Mouse (Mus musculus): ENCODE measurements around the gene Zfp61.
"Not testable (repeated sequence)": the region's sequence is repeated elsewhere in the genome, so short reads cannot be mapped to it uniquely, and the experiment has no call there.

Zfp61 gene

GRCm38 (mm10) chr7:24296386-24296785 lies 4.6 kb downstream of the Zfp61 start:
- DNase-seq: no peak

GRCm38 (mm10) chr7:24295376-24295775 lies 5.7 kb downstream of the Zfp61 start:
- DNase-seq: no peak

- DNase-seq: no peak
Measured at GRCm38 (mm10) chr7:24294763-24295162, 6.3 kb downstream of the Zfp61 start.

- DNase-seq: no peak
Measured at GRCm38 (mm10) chr7:24293061-24293851, 7.8 kb downstream of the Zfp61 start.

DNA sequence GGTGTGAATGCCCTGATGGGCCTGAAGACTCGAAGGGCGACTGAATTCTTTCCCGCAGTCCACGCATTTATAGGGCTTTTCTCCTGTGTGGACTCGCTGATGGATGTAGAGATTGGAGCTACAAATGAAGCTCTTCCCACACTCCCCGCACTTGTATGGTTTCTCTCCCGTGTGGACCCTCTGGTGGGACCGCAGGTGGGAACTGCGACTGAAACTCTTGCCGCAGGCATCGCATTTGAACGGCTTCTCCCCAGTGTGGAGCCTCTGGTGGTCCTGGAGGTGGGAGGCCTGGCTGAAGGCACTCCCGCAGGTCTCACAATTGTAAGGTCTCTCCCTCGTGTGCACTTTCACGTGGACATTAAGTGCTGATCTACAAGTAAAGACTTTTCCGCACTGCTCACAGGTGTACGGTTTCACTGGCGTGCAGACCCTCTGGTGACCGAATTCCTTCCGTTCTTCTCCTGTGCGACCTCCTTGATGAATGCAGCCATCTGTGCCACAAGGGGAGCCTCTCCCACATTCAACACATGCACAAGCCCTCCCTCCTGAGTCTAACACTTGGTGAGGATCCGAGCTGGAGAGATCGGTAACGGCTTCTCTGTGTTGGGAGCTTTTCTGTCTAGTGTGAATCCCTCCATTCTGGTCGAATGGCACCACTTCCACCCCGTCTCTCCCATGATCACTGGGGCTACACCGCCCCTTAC lies 9.5 kb downstream of the Zfp61 start:
- DNase-seq: no peak

DNA sequence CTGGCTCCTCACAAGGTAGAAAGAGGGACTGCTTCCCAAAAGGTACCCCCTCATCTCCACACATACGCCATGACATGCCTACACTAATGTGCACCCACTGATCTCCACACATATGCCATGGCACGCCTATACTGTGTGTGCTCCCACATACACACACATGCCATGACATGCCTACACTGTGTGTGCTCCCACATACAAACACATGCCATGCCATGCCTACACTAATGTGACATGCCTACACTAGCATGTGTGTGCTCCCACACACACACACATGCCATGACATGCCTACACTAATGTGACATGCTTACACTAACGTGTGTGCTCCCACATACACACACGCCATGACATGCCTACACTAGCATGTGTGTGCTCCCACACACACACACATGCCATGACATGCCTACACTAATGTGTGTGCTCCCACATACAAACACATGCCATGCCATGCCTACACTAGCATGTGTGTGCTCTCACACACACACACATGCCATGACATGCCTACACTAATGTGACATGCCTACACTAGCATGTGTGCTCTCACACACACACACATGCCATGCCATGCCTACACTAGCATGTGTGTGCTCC lies 10.8 kb downstream of the Zfp61 start:
- DNase-seq: no peak

- DNase-seq: no peak
Measured at GRCm38 (mm10) chr7:24288512-24288911, 12.5 kb downstream of the Zfp61 start.

- no peak for DNase-seq
Measured at GRCm38 (mm10) chr7:24287670-24288069, 13.4 kb downstream of the Zfp61 start.

DNA sequence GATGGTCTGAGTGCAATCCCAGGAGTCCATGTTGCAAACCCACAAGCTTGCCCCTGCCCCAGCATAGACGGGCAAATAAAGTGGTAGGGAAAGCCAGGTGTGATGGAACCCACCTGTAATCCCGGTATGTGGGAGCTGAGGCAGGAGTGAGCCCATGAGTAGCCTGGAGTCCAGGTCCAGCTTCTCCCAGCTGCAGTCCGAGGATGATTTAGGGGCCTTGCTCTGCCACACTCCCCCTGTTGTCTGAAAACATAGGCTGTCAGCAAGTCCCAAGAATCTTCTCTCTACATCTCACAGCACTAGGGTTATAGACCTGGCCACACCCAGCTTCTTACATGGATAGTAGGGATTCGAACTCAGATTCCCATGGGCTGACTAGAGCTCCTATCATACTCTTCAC lies 14.1 kb downstream of the Zfp61 start:
- DNase-seq: no peak

GRCm38 (mm10) chr7:24286090-24286489 lies 14.9 kb downstream of the Zfp61 start:
- DNase-seq: no peak

- DNase-seq: no peak
Measured at GRCm38 (mm10) chr7:24280858-24281145, 20.2 kb downstream of the Zfp61 start.

DNA sequence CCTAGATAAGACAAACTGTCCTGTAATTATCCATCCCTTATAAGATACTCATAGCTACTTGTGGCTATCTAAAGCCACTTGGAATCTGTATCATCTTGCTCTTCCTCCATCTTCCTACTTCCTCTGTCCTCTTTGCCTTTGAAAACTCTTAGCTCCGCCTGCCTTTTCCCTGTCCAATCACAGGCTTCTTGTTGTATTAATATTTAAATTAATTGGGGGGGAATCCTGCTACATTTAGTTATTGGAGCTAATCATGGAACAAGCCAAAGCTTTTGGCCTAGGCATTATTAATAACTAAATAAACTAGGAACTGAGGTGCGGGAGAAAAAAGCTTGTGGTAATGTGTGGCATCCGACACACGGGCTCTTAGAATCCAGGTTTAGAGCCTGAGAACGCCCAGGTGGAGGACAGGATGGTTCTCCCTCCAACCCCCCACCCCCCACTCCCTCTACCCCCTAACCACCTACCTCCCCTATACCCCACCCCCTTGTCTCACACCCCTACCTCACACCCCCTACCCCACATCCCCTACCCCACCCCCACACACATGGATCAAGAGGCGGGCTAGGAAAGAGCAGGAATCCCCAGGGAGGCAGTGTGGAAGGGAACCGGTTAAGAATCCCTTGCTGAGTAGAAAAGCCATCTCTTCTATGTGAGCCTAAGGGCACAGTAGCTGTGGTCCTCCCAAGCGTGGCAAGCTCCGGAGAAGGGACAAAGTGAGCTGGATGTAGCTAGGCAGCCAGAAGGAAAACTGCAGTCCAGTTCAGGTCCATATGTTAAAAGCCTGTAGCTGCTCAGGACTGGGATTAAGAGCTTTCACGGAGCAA lies 20.8 kb downstream of the Zfp61 start:
- no peak for DNase-seq

DNA sequence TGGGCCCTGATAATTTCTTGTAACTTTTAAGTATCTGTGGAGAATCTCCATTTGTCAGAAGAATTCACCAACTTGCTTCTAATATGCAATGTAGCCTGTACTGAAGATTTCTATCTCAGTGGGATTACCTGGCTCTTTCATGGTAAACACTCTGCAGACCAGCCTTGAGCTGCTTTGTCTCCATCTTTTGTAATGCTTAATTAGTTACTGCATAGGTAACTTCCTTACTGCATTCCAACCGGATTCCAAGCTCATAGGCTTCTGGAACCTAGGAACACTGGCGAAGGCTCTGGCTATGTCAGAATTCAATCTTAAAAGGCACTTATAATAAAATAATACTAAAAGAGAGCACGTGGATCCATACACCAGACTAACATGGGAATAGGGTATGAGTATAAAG lies 22.3 kb downstream of the Zfp61 start:
- DNase-seq: not testable (repeated sequence)

- DNase-seq: no peak
Measured at GRCm38 (mm10) chr7:24274456-24274855, 26.6 kb downstream of the Zfp61 start.

DNA sequence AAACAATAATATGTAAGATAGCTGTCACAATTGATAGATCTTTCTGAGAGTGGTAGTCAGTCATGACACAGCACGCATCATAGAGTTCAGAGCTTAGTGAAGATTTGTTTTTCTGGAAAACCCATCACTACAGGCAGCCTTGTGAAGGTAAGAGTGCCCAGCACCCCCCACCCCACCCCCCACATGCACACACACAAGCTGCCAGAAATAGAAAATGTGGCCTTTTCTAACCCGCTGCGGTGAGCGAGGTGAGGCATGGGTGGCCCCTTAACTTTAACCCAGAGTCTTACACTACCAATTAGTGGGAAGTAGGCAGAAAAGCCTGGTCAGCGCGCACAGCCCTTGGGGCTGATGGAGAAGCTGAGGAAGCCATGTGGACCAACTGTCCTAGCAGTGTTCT lies 29.8 kb downstream of the Zfp61 start:
- no peak for DNase-seq

DNA sequence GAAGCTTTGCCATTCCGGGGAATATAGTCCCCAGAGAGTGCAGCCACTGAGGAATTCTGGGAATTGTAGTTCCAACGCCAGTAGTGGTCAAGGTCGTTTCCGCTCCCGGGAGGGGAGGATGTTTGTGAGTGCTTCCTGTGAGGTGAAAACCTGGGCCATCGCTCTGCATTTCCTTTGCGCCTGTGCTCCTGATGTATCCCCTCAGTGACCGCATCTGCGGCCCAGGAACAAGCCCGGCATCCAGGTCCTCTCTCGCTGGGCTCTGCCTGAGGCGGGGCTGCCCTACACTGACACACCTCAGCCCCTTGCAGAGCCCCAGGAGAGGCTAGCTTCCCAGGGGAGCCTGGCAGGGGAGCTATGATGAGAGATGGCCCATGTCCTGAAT lies 30.8 kb downstream of the Zfp61 start, which contains the start of gene Zfp93:
Gene Zfp93 (plus strand): TSS at position 133 of the 385 bp plus-strand sequence.
- DNase-seq: peak; percentile 26 to 37

GRCm38 (mm10) chr7:24269667-24270287 lies 31.3 kb downstream of the Zfp61 start:
- no peak for DNase-seq

- no peak for DNase-seq
Measured at GRCm38 (mm10) chr7:24269256-24269655, 31.8 kb downstream of the Zfp61 start.

DNA sequence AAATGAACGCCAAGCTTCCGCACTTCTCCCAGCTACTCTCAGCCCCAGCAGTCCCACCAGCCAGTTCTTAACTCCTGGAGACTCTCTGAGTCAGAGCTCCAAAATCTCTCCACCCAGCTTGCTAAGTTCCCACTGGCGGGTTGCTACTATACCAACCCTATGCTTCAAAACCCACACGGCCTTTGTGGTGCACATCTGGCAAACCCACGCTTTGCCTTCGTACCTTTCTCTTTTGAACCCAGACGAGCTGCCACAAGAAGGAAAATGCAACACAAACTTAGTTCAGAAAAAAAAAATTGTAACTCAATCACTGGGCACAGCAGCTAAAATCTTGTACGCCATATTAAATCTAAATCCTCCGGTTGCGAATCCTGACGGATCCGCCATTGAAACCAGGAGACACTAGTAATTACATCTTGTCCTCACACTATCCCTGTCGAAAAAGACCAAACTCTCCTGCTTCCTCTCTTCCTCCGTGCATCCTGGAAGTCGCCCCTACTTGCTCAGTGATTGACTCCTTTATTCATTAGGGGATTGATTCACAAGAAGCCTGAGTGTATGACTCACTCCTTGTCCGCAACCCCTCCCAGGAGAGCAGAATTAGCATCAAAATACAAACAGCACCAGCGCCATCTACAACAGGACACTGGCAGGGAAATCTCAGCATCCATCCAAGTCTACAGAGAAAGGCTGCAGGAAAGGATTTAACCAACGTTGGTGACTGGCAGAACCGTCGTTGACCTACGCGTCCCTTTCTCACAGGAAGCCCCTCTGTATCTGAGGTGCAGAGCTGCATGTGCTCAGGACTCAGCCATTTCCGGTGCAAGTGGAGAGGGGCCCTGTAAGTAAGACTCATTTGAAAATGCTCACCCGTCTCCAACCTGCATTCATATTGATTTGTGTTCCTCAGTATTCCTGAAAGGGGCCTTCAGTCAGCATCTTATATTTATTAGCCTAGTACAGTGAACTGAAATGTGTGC lies 32.6 kb downstream of the Zfp61 start:
- DNase-seq: no peak

DNA sequence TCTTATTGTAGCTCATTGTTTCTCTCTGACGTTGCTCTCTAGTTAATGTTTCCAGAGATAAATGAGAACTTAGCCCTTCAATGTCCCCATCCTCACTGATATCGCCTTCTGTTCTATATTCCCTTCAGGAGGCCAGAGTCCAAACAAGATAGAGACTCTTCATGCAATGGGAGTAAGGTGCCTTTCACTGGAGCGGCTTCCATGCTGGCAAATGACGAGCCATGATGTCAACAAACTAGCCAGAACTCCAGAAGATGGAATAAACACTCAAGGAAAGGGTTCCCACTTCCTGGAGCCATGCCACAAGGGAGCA lies 41.1 kb downstream of the Zfp61 start:
- no peak for DNase-seq

DNA sequence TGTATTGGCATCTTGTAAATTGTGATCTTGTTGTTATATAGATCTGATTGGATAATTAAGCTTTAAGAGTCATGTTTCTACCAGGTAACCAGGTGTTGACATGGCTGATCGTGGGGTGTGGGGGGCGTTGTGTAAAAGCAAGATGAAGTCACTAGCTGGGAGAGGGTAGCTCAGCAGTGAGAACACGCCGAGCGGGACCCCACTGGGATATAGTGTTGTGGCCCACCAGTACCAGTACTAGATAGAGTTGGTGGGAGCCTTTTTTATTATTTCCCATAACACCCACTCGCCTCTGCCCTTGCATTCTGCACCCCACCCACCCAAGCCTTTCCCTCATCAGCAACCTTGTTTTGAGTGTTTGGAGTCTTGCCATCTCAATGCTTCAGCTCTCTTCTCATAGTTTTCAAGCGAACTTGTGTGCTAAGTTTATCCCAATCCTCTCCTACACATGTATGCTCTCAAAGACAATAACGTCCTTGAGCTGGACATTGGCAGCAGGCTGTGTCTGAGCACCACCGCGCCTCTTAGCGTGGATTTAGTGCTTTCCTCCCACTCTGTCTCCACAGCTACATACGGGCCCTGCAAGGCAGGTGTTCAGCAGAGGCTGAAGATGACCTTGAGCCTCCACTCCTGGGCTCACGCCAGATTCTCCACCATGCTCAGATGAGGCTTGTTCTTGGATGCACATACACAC lies 41.6 kb downstream of the Zfp61 start:
- DNase-seq: no peak

Measured in spleen, adult 18-20 months (tissue).